Mouse (Mus musculus): ENCODE data around the gene Bcl3. TPM values are rescaled to one million over a fixed set of nuclear protein-coding genes. Genes with fewer than 3 reads are reported as not detected.

The Bcl3 gene
- polyA plus RNA-seq, 1 experiment from 2014 or later, result 1.1 TPM

- no peaks in the 10 kb centered on the region for H3K4me1 ChIP-seq (replicated peaks; ENCODE audit: control insufficient read depth, insufficient read depth, low read length)
- no peak overlapping the region for H3K9ac ChIP-seq (ENCODE audit: low read length)
- ATAC-seq (replicated peaks; ENCODE audit: low FRiP score) (no peak), DNase-seq (ENCODE audit: low spot score) (no peak)
- no peaks in the 10 kb centered on the region for H3K9me3 ChIP-seq (ENCODE audit: control insufficient read depth, low read length)
- 90% methylated on average over 11 of the region's 11 CpGs for WGBS
- H3K4me3 ChIP-seq (ENCODE audit: low read depth, low read length), result no peak overlapping the region
- no peak overlapping the region for H3K27ac ChIP-seq (ENCODE audit: low read depth, low read length)
- no peak overlapping the region for H3K4me2 ChIP-seq (ENCODE audit: low read depth, low read length, severe bottlenecking)
- H3K27me3 ChIP-seq (ENCODE audit: control insufficient read depth, insufficient read depth, low read length), result no peaks in the 10 kb centered on the region
- H3K36me3 ChIP-seq (ENCODE audit: control insufficient read depth, insufficient read depth, low read length), result no peaks in the 10 kb centered on the region
These were observed 45.4 kb downstream of the Bcl3 start for GRCm38 (mm10) chr7:19777049-19777723.

DNA sequence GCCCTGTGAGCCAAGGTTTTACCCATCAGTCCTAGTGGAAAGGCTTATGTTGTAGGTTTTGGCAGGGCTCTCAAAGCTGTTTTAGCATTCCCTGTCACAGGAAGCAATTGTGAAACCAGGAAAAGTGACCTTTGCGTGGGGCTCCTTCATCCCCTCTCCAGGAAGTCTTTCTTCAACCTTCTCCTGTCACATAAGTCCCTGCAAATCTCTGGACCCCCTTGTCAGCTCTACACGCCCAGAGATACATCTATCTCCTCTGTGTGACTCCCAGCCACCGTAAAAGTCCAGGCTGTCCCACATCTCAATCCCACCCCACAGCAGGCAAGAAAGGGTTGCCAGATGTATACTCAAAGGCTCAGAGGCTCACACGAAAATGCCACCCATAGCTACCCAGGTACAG, 50.9 kb downstream of the Bcl3 start:
- DNase-seq (ENCODE audit: low spot score), result no peak
- no peak overlapping the region for H3K4me2 ChIP-seq (ENCODE audit: low read depth, low read length, severe bottlenecking)
- peaks cover 12% of the 10 kb centered on the region; the same call in 1 of the 2 replicates for H3K4me1 ChIP-seq (replicated peaks; ENCODE audit: control insufficient read depth, insufficient read depth, low read length)
- WGBS, result 58% methylated on average over 4 of the region's 4 CpGs
- no peak for ATAC-seq (replicated peaks; ENCODE audit: low FRiP score)
- no peaks in the 10 kb centered on the region for H3K36me3 ChIP-seq (ENCODE audit: control insufficient read depth, insufficient read depth, low read length)
- H3K27me3 ChIP-seq (ENCODE audit: control insufficient read depth, insufficient read depth, low read length), result peaks cover 19% of the 10 kb centered on the region
- no peaks in the 10 kb centered on the region for H3K9me3 ChIP-seq (ENCODE audit: control insufficient read depth, low read length)
- no peak overlapping the region for H3K4me3 ChIP-seq (ENCODE audit: low read depth, low read length)
- no peak overlapping the region for H3K27ac ChIP-seq (ENCODE audit: low read depth, low read length)
- no peak overlapping the region for H3K9ac ChIP-seq (ENCODE audit: low read length)

- peak within 1 kb of the TSS; percentile 34 for H3K4me3 ChIP-seq (ENCODE audit: low read depth, low read length)
- ATAC-seq (replicated peaks; ENCODE audit: low FRiP score), result peak; percentile 28
- WGBS, result 1% methylated on average over 9 of the region's 9 CpGs
- no peak for DNase-seq (ENCODE audit: low spot score)
- peaks cover 19% of the 10 kb centered on the region for H3K27me3 ChIP-seq (ENCODE audit: control insufficient read depth, insufficient read depth, low read length)
- H3K36me3 ChIP-seq (ENCODE audit: control insufficient read depth, insufficient read depth, low read length), result no peaks in the 10 kb centered on the region
- no peaks in the 10 kb centered on the region for H3K9me3 ChIP-seq (ENCODE audit: control insufficient read depth, low read length)
- no peak within 1 kb of the TSS for H3K27ac ChIP-seq (ENCODE audit: low read depth, low read length)
- H3K9ac ChIP-seq (ENCODE audit: low read length), result peak within 1 kb of the TSS; percentile 47
- H3K4me2 ChIP-seq (ENCODE audit: low read depth, low read length, severe bottlenecking), result peak within 1 kb of the TSS; percentile 76
- H3K4me1 ChIP-seq (replicated peaks; ENCODE audit: control insufficient read depth, insufficient read depth, low read length), result peaks cover 12% of the 10 kb centered on the region; the same call in 1 of the 2 replicates
These were observed 51.6 kb downstream of the Bcl3 start, which contains the start of gene Bcam for GRCm38 (mm10) chr7:19770984-19771391. Gene Bcam, minus strand, starts transcription at chr7:19771016.

DNA sequence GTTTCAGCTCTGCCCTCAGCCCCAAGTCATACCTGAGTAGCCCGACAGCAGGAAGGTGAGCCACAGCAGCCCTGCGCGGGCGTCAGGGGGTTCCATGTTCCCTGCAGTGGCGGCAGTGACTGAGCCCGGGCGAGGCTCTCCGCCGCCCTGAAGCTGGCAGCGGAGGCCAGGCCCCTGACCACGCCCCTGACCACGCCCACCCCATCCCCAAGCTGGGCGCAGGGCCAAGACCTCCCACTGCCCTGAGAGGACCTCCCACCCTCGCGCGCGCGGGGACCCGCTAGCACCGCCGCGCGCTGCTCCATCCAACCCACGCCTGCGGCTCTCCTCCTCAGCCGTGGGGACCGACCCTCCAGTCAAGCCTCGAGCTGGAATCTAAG, 52.2 kb downstream of the Bcl3 start:
- Histone ChIP-seq H3K9ac (ENCODE audit: low read length) (peak overlapping the region; percentile 47), H3K4me1 (replicated peaks; ENCODE audit: control insufficient read depth, insufficient read depth, low read length) (peaks cover 12% of the 10 kb centered on the region; the same call in 1 of the 2 replicates), H3K36me3 (ENCODE audit: control insufficient read depth, insufficient read depth, low read length) (no peaks in the 10 kb centered on the region), H3K27me3 (ENCODE audit: control insufficient read depth, insufficient read depth, low read length) (peaks cover 19% of the 10 kb centered on the region), H3K4me3 (ENCODE audit: low read depth, low read length) (peak overlapping the region; percentile 34), H3K9me3 (ENCODE audit: control insufficient read depth, low read length) (no peaks in the 10 kb centered on the region), H3K27ac (ENCODE audit: low read depth, low read length) (no peak overlapping the region), H3K4me2 (ENCODE audit: low read depth, low read length, severe bottlenecking) (peak overlapping the region; percentile 76)
- DNase-seq (ENCODE audit: low spot score), result peak; percentile 95
- ATAC-seq (replicated peaks; ENCODE audit: low FRiP score), result peak; percentile 86
- WGBS, result under 1% methylated on average over 28 of the region's 28 CpGs

GRCm38 (mm10) chr7:19769434-19770374, 52.9 kb downstream of the Bcl3 start:
- DNase-seq (ENCODE audit: low spot score) (no peak), ATAC-seq (replicated peaks; ENCODE audit: low FRiP score) (peak; percentile 60)
- no peaks in the 10 kb centered on the region for H3K9me3 ChIP-seq (ENCODE audit: control insufficient read depth, low read length)
- H3K27ac ChIP-seq (ENCODE audit: low read depth, low read length), result no peak overlapping the region
- H3K36me3 ChIP-seq (ENCODE audit: control insufficient read depth, insufficient read depth, low read length), result no peaks in the 10 kb centered on the region
- peak overlapping the region; percentile 34 for H3K4me3 ChIP-seq (ENCODE audit: low read depth, low read length)
- peak overlapping the region; percentile 76 for H3K4me2 ChIP-seq (ENCODE audit: low read depth, low read length, severe bottlenecking)
- H3K4me1 ChIP-seq (replicated peaks; ENCODE audit: control insufficient read depth, insufficient read depth, low read length), result peaks cover 12% of the 10 kb centered on the region; the same call in 1 of the 2 replicates
- H3K9ac ChIP-seq (ENCODE audit: low read length), result peak overlapping the region; percentile 47
- H3K27me3 ChIP-seq (ENCODE audit: control insufficient read depth, insufficient read depth, low read length), result peaks cover 19% of the 10 kb centered on the region
- 8% methylated on average over 16 of the region's 16 CpGs for WGBS

DNA sequence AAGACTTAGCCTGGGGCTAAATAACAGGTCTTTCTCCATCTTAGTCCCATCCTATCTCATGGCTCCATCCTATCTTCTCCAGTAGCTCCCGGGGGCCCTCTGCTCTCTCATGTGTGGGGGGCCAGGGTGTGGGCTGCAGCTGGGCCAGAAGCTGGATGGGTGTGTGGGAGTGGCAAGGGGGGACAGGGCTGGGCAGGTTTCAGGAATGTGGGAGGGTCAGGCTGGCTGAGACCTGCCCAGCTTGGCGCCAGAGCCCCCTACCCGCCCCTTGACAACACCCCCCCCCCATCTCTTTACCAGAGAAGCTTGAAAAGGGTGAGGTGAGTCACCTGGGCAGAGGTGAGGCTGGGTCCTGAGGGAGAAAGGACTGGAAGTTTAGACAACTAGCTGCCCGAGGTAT, 53.6 kb downstream of the Bcl3 start:
- 23% methylated on average over 4 of the region's 4 CpGs for WGBS
- ATAC-seq (replicated peaks; ENCODE audit: low FRiP score), result no peak
- no peaks in the 10 kb centered on the region for H3K9me3 ChIP-seq (ENCODE audit: control insufficient read depth, low read length)
- no peaks in the 10 kb centered on the region for H3K36me3 ChIP-seq (ENCODE audit: control insufficient read depth, insufficient read depth, low read length)
- peaks cover 12% of the 10 kb centered on the region; the same call in 1 of the 2 replicates for H3K4me1 ChIP-seq (replicated peaks; ENCODE audit: control insufficient read depth, insufficient read depth, low read length)
- H3K9ac ChIP-seq (ENCODE audit: low read length), result no peak overlapping the region
- no peak overlapping the region for H3K27ac ChIP-seq (ENCODE audit: low read depth, low read length)
- peaks cover 19% of the 10 kb centered on the region for H3K27me3 ChIP-seq (ENCODE audit: control insufficient read depth, insufficient read depth, low read length)
- H3K4me2 ChIP-seq (ENCODE audit: low read depth, low read length, severe bottlenecking), result peak overlapping the region; percentile 76; the same call in 1 of the 2 replicates
- DNase-seq (ENCODE audit: low spot score), result no peak
- H3K4me3 ChIP-seq (ENCODE audit: low read depth, low read length), result no peak overlapping the region

GRCm38 (mm10) chr7:19768251-19768650, 54.3 kb downstream of the Bcl3 start:
- Histone ChIP-seq H3K27ac (ENCODE audit: low read depth, low read length) (no peak overlapping the region), H3K36me3 (ENCODE audit: control insufficient read depth, insufficient read depth, low read length) (no peaks in the 10 kb centered on the region), H3K9ac (ENCODE audit: low read length) (no peak overlapping the region), H3K4me3 (ENCODE audit: low read depth, low read length) (no peak overlapping the region), H3K9me3 (ENCODE audit: control insufficient read depth, low read length) (no peaks in the 10 kb centered on the region), H3K4me2 (ENCODE audit: low read depth, low read length, severe bottlenecking) (no peak overlapping the region), H3K4me1 (replicated peaks; ENCODE audit: control insufficient read depth, insufficient read depth, low read length) (peaks cover 12% of the 10 kb centered on the region; the same call in 1 of the 2 replicates), H3K27me3 (ENCODE audit: control insufficient read depth, insufficient read depth, low read length) (peaks cover 19% of the 10 kb centered on the region)
- no peak for ATAC-seq (replicated peaks; ENCODE audit: low FRiP score)
- DNase-seq (ENCODE audit: low spot score), result no peak
- WGBS, result 66% methylated on average over 14 of the region's 14 CpGs

DNA sequence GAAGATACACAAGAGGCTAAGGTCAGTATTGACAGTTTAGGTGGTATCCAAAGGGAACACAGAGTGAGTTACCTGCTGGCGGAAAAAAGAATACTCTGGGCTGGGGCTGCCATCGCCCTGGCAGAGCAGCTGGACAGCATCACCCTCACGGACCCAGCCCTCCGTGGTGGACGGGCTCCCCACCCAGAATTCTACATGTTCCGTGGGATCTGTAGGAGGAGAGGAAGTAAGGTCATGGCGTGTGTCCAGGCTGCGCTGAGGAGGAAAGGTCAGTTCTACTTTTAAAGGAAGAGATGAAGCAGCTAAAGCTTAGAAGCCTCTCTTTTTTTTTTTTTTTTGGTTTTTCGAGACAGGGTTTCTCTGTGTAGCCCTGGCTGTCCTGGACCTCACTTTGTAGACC, 58.0 kb downstream of the Bcl3 start:
- H3K9me3 ChIP-seq (ENCODE audit: control insufficient read depth, low read length), result no peaks in the 10 kb centered on the region
- H3K4me3 ChIP-seq (ENCODE audit: low read depth, low read length), result no peak overlapping the region
- peaks cover 7% of the 10 kb centered on the region; the same call in 1 of the 2 replicates for H3K27me3 ChIP-seq (ENCODE audit: control insufficient read depth, insufficient read depth, low read length)
- no peak overlapping the region for H3K27ac ChIP-seq (ENCODE audit: low read depth, low read length)
- ATAC-seq (replicated peaks; ENCODE audit: low FRiP score) (no peak), DNase-seq (ENCODE audit: low spot score) (no peak)
- H3K36me3 ChIP-seq (ENCODE audit: control insufficient read depth, insufficient read depth, low read length), result no peaks in the 10 kb centered on the region
- H3K9ac ChIP-seq (ENCODE audit: low read length), result no peak overlapping the region
- 93% methylated on average over 8 of the region's 9 CpGs for WGBS
- H3K4me2 ChIP-seq (ENCODE audit: low read depth, low read length, severe bottlenecking), result no peak overlapping the region
- H3K4me1 ChIP-seq (replicated peaks; ENCODE audit: control insufficient read depth, insufficient read depth, low read length), result no peaks in the 10 kb centered on the region
